Mouse (Mus musculus): ENCODE measurements around the gene Socs1. TPM values are rescaled to one million over a fixed set of nuclear protein-coding genes. Genes with fewer than 3 reads are reported as not detected.
A peak's percentile ranks its signal among the peaks of the same experiment; 100 is the strongest.
"Not testable (repeated sequence)": the region's sequence is repeated elsewhere in the genome, so short reads cannot be mapped to it uniquely, and the experiment has no call there.

Socs1 gene
- total RNA-seq, 2 experiments from 2014 or later = 0.59 to 0.97 TPM

- Histone ChIP-seq H3K27ac (no peak overlapping the region), H3K4me3 (no peak overlapping the region)
- no peak for DNase-seq (ENCODE audit: low spot score in 2 of 2)
- TF ChIP-seq CTCF (conservative IDR thresholded peaks at IDR 0.05) = no peak
These were observed 25.0 kb upstream of the Socs1 start for GRCm38 (mm10) chr16:10810376-10810775.

GRCm38 (mm10) chr16:10805789-10806527 is 20.6 kb upstream of the Socs1 start, which contains the start of gene Prm1:
TSS of gene Prm1 (minus strand) at chr16:10805839.
- Histone ChIP-seq H3K27ac (no peak within 1 kb of the TSS), H3K4me3 (no peak within 1 kb of the TSS)
- DNase-seq (ENCODE audit: low spot score in 2 of 2) = no peak
- TF ChIP-seq CTCF (conservative IDR thresholded peaks at IDR 0.05) = no peak

DNA sequence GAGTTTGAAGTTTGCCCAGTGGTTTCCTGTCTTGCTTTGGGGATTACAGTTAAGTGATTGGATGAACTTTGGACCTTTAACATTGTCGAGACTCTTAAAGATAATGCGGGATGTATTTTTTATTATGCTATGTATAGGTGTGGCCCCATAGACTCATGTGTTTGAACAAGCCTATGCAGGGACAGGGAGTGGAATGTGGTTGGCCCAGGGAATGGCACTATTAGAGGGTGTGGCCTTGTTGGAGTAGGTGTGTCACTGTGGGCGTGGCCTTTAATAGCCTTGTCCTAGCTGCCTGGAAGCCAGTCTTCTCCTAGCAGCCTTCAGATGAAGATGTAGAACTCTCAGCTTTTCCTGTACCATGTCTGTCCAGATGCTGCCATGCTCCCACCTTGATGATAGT is 17.1 kb upstream of the Socs1 start:
- not testable (repeated sequence) for H3K4me3 ChIP-seq; DNase-seq (ENCODE audit: low spot score in 2 of 2); H3K27ac ChIP-seq

DNA sequence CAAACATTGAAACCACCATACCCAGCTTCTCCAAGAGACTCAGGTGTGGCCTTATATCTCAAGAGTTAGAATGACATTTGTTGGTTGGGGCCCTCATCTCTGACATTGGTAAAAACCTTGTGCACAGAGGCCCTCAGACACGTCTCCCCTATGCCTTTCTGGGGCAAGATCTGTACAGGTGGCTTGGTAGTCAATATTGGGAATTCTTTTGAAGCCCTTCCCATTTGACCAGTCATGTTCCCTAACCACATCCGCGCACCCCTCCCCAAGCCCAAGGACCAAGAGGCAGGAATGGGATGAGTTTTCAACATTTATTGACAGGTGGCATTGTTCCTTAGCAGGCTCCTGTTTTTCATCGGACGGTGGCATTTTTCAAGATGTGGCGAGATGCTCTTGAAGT is 10.7 kb upstream of the Socs1 start, which contains the start of gene Prm2:
Prm2 (minus strand) TSS at position 101 of the 400 bp plus-strand sequence.
- Histone ChIP-seq H3K4me3 (no peak within 1 kb of the TSS), H3K27ac (no peak within 1 kb of the TSS)
- no peak for DNase-seq (ENCODE audit: low spot score in 2 of 2)
- TF ChIP-seq CTCF (conservative IDR thresholded peaks at IDR 0.05) = no peak

DNA sequence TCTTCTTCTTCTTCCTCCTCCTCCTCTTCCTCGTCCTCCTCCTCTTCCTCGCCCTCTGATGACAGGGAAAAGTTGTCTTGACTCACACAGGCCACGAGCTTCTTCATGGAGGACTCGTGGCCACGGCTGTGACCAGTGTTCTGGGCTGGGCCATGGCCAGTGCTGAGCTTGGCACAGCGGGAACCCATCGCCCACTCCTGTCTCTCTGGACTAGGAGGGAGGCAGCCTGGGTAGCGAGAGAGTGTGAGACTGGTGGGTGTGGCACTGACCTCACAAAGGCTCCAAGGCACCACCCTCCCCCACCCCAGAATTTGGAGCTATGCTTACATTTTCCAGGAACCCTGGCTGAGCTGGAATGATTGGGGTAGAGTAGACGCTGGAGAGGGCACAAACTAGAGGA is 5.4 kb upstream of the Socs1 start, which contains the start of gene Prm3:
Prm3 (minus strand) TSS at position 213 of the 400 bp plus-strand sequence.
- no peak for DNase-seq (ENCODE audit: low spot score in 2 of 2)
- no peak for TF ChIP-seq CTCF (conservative IDR thresholded peaks at IDR 0.05)

GRCm38 (mm10) chr16:10788866-10789265 is 3.5 kb upstream of the Socs1 start:
- Histone ChIP-seq H3K4me3 (no peak overlapping the region), H3K27ac (no peak overlapping the region)
- no peak for DNase-seq (ENCODE audit: low spot score in 2 of 2)
- no peak for TF ChIP-seq CTCF (conservative IDR thresholded peaks at IDR 0.05)

More for the DNA sequence above, 5.4 kb upstream of the Socs1 start, which contains the start of gene Prm3:
- no peak within 1 kb of the TSS for H3K4me3 ChIP-seq
- no peak within 1 kb of the TSS for H3K27ac ChIP-seq

DNA sequence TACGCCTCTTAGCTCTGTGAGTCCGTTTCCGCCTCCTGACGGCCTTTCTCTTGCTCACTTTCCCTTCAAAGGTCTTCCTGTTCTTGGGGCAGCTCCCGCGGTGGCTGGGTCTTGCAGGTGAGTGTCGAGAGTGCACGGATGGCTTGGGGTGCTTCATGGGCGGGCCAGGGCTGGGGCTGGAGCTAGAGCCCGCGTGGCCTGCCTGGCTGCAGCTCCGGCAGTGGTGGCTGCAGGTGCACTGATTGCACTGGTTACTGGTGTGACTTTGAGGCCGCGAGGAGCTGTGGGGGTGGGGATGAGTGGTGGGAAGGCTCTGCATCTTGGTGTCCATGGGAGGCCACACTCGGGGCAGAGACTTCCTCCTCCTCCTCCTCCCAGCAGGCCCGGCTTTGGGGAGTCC is 2.9 kb upstream of the Socs1 start, which contains the start of gene Tnp2:
Tnp2 (minus strand) TSS at position 390 of the 400 bp plus-strand sequence.
- no peak within 1 kb of the TSS for H3K4me3 ChIP-seq
- no peak for TF ChIP-seq CTCF (conservative IDR thresholded peaks at IDR 0.05)
- H3K27ac ChIP-seq = no peak within 1 kb of the TSS
- no peak for DNase-seq (ENCODE audit: low spot score in 2 of 2)

DNA sequence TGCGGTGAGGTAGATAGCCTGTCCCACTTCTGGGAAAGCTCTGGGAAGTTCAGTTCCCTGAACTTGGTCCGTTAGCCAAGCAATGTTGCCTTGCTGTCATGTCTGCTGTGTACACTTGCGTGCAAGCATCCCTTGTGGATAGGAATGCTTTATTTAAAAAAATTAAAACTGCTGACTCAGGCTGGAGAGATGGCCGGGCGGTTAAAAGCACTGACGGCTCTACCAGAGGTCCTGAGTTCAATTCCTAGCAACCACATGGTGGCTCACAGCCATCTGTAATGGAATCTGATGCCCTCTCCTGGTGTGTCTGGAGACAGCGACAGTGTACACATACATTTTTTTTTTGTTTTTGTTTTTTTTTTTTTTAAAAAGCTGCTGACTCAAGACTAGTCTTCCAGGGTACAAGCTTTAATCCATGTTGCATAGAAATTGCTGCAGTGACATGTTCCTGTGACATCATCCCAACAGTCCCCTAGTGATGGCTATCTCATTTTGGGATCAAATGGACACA is 2.3 kb upstream of the Socs1 start:
- no peak for DNase-seq (ENCODE audit: low spot score in 2 of 2)
- TF ChIP-seq CTCF (conservative IDR thresholded peaks at IDR 0.05) = peak; percentile 45
- H3K27ac ChIP-seq = no peak overlapping the region
- no peak overlapping the region for H3K4me3 ChIP-seq

DNA sequence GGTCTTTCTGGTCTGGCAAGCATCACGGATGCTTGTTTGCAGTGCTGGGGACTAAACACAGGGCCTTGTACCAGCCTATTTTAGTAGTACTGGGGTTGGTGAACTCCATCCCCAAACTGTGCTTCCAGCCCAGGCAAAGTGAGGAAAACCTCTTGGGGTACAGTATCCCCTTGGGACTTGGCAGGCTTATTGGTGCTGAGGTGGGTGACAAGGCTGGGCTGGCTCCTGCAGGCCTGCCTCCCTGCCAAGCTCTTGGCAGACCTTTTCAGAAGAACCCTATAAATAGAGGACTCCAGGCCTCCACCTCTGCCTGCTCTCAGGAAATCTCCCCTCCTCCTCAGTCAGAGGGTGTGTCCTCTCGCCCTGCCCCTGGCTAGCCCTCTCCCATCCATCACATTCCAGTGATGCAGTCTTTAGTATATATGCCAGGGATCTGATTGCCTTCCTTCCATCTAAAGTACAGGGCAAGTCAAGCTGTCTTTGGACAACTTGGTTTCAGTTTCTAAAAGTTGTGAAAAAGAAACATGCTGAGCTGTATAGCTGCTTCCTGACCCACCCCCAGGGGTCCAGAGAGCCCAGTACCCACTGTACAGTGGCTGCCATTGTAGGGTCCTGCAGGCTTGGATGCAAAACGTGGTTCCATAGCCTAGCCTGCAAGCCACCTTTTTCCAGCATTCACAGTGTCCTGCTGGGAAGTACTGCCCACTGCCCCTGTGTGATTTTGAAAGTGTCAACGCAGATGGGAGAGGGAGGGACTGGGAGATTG is 1.6 kb upstream of the Socs1 start:
- peak overlapping the region; percentile 97; the same call in 1 of the 2 replicates for H3K27ac ChIP-seq
- no peak for DNase-seq (ENCODE audit: low spot score in 2 of 2)
- no peak overlapping the region for H3K4me3 ChIP-seq
- no peak for TF ChIP-seq CTCF (conservative IDR thresholded peaks at IDR 0.05)

DNA sequence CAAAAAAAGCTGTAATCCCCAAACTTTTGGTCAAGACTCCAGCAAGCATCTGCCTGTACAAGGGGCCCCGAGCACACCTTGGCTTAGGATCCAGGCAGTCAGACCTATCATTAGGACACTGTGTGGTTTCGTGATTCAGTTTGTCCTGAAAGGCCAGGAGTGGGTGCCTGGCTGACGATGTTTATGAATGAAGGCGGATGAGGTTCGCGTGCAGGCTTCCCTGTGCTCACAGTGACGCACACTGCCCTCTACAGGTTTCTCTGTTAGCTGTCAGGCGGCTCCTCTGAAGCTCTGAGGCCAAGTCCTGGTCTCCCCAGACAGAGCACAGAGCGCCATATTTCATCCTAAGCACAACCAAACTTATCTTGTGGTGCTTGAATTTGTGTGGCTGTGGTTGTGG is 952 bp upstream of the Socs1 start:
- peak; percentile 90 for TF ChIP-seq CTCF (conservative IDR thresholded peaks at IDR 0.05)
- Histone ChIP-seq H3K4me3 (peak overlapping the region; percentile 86), H3K27ac (peak overlapping the region; percentile 97)
- DNase-seq (ENCODE audit: low spot score in 2 of 2) = peak; percentile 76 to 79

- peak; percentile 80 to 90 for DNase-seq (ENCODE audit: low spot score in 2 of 2)
- H3K27ac ChIP-seq = peak overlapping the region; percentile 97
- peak; percentile 89 for TF ChIP-seq CTCF (conservative IDR thresholded peaks at IDR 0.05)
- peak overlapping the region; percentile 86 for H3K4me3 ChIP-seq
These were observed 454 bp downstream of the Socs1 start for GRCm38 (mm10) chr16:10784793-10785370.

DNA sequence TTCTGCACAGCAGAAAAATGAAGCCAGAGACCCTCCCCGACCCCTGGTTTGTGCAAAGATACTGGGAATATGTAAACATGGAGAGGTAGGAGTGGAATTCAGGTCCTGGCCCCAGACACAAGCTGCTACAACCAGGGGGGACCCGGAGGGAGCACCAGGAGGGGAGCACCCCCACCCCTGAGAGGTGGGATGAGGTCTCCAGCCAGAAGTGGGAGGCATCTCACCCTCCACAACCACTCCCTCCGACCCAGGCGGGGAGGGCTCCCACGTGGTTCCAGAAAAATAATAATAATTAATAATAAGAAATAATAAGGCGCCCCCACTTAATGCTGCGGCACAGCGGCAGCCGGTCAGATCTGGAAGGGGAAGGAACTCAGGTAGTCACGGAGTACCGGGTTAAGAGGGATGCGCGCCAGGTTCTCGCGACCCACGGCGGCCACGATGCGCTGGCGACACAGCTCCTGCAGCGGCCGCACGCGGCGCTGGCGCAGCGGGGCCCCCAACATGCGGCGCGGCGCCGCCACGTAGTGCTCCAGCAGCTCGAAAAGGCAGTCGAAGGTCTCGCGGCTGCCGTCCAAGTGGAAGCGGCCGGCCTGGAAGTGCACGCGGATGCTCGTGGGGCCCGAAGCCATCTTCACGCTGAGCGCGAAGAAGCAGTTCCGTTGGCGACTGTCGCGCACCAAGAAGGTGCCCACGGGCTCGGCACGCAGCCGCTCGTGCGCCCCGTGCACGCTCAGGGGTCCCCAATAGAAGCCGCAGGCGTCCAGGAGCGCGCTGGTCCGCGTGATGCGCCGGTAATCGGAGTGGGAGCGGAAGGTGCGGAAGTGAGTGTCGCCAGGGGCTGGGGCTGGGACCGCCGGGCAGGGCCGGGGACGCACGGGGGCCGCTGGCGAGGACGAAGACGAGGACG is 1.2 kb downstream of the Socs1 start:
- Histone ChIP-seq H3K27ac (peak overlapping the region; percentile 97), H3K4me3 (peak overlapping the region; percentile 86)
- peak in 1 of 2 experiments; percentile 17 for DNase-seq (ENCODE audit: low spot score in 2 of 2)

More for the DNA sequence above, 1.2 kb downstream of the Socs1 start:
- TF ChIP-seq CTCF (conservative IDR thresholded peaks at IDR 0.05) = peak; percentile 42

Measured in layer of hippocampus, adult 2 months (tissue).